Mouse (Mus musculus) neural tube, embryonic 11.5 days (tissue): ENCODE data around the gene Il6ra. TPM values are rescaled to one million over a fixed set of nuclear protein-coding genes. Genes with fewer than 3 reads are reported as not detected.
"Not testable (repeated sequence)": the region's sequence is repeated elsewhere in the genome, so short reads cannot be mapped to it uniquely, and the experiment has no call there.

Source experiments
- ATAC-seq: fragments of 200-750 bp; cut with Nextera tagmentation; 2 replicates; pipeline ENCODE4 v1.8.0; 2017; ENCODE audit warnings: moderate number of reproducible peaks, mild to moderate bottlenecking, moderate TSS enrichment, moderate library complexity; ENCODE audit not compliant: insufficient read depth, low FRiP score, low TSS enrichment
- DNase-seq: peaks from one replicate; pipeline ENCODE4 v3.0.0-alpha.2; 2015; ENCODE audit warnings: low spot score
- H3K27ac ChIP-seq: fragments of 300-500 bp; sonication (generic); 2 replicates; pipeline ENCODE4 v1.5.1; 2014; ENCODE audit warnings: low read depth, mild to moderate bottlenecking, low read length
- H3K27me3 ChIP-seq: fragments of 300-500 bp; sonication (generic); 2 replicates; pipeline ENCODE4 v1.6.1; 2014; ENCODE audit warnings: mild to moderate bottlenecking, low read length, mixed read lengths; ENCODE audit not compliant: control insufficient read depth, insufficient read depth
- H3K36me3 ChIP-seq: fragments of 300-500 bp; sonication (generic); 2 replicates; pipeline ENCODE4 v1.6.1; 2014; ENCODE audit warnings: mild to moderate bottlenecking, low read length, moderate library complexity, mixed read lengths; ENCODE audit not compliant: control insufficient read depth, insufficient read depth
- H3K4me1 ChIP-seq: fragments of 300-500 bp; sonication (generic); 2 replicates; pipeline ENCODE4 v1.6.1; 2014; ENCODE audit warnings: low read length, mixed read lengths; ENCODE audit not compliant: control insufficient read depth, insufficient read depth
- H3K4me2 ChIP-seq: fragments of 300-500 bp; sonication (generic); 2 replicates; pipeline ENCODE4 v1.6.1; 2014; ENCODE audit warnings: low read depth, mild to moderate bottlenecking, moderate library complexity
- H3K4me3 ChIP-seq: fragments of 300-500 bp; sonication (generic); 2 replicates; pipeline ENCODE4 v1.5.1; 2014; ENCODE audit warnings: low read depth, low read length
- H3K9ac ChIP-seq: fragments of 300-500 bp; sonication (generic); 2 replicates; pipeline ENCODE4 v1.6.1; 2014; ENCODE audit warnings: mild to moderate bottlenecking, low read length
- H3K9me3 ChIP-seq: fragments of 300-500 bp; sonication (generic); 2 replicates; pipeline ENCODE4 v1.6.1; 2016; ENCODE audit warnings: low read length; ENCODE audit not compliant: control insufficient read depth
- WGBS: fragments of 180-500 bp; shearing (Covaris S2); extraction: QIAGEN DNeasy Blood & Tissue Kit; methylation state at CpG from one replicate; pipeline ENCODE4 v1.1.7; 2014; 5-methylcytosine and 5-hydroxymethylcytosine counted together
- polyA plus RNA-seq: library from polyadenylated mRNA; unstranded; fragments of >200 nt; fragmentation: Nextera tagmentation; extraction: Ambion mirVana; gene quantifications from 2 replicates; pipeline ENCODE4 v1.2.1, GENCODE M21; 2014

Il6ra gene
- polyA plus RNA-seq, 1 experiment from 2014 or later = 0.08 TPM

DNA sequence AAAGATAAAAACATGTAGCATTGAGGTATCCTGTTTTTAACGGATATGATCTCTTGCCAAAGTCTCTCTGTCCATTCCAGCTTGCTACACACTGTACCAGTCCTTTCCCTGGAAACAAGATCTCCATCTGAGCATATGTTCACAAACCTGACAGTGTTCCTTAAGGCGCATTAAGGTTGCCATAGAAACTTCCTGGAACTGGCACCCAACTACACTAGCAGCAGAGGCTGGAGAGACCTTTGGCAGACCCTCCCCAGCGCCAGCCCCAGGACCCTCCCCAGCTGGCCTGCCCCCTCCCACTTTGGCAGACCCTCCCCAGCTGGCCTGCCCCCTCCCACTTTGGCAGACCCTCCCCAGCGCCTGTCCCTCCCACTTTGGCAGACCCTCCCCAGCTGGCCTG, 45.3 kb downstream of the Il6ra start:
- Histone ChIP-seq H3K4me1 (no peaks in the 10 kb centered on the region), H3K9me3 (no peaks in the 10 kb centered on the region), H3K27me3 (no peaks in the 10 kb centered on the region), H3K27ac (no peak overlapping the region), H3K4me3 (no peak overlapping the region), H3K36me3 (no peaks in the 10 kb centered on the region), H3K4me2 (no peak overlapping the region), H3K9ac (no peak overlapping the region)
- ATAC-seq (no peak), DNase-seq (no peak)
- WGBS = 64% methylated on average over 4 of the region's 4 CpGs

GRCm38 (mm10) chr3:89865764-89866163, 47.2 kb downstream of the Il6ra start:
- H3K4me3 ChIP-seq = no peak overlapping the region
- H3K4me2 ChIP-seq = no peak overlapping the region
- no peak overlapping the region for H3K27ac ChIP-seq
- no peaks in the 10 kb centered on the region for H3K36me3 ChIP-seq
- DNase-seq (no peak), ATAC-seq (no peak)
- H3K4me1 ChIP-seq = peaks cover 3% of the 10 kb centered on the region; the same call in 1 of the 2 replicates
- WGBS = 89% methylated on average over 4 of the region's 4 CpGs
- no peaks in the 10 kb centered on the region for H3K27me3 ChIP-seq
- no peak overlapping the region for H3K9ac ChIP-seq
- no peaks in the 10 kb centered on the region for H3K9me3 ChIP-seq

DNA sequence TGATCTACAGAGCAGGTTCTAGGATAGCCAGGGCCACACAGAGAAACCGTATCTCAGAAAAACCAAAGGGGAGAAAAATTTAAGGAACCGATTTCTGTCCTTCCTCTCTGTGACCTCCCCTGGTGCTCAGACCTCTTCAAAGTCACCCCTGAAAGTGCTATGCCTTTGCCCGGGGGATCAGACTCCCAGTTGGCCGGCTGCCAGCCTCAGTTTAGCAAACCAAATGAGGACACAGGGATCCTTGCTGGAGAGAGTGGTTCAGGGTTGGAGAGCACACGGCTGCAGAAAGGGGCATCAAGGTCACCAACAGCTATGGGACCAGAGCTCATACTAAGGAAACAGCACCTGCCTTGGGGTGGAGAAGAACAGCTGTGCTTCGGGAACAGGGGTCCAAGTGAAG, 48.0 kb downstream of the Il6ra start:
- DNase-seq (no peak), ATAC-seq (no peak)
- peaks cover 4% of the 10 kb centered on the region; the same call in 1 of the 2 replicates for H3K4me1 ChIP-seq
- H3K27me3 ChIP-seq = no peaks in the 10 kb centered on the region
- H3K36me3 ChIP-seq = no peaks in the 10 kb centered on the region
- no peak overlapping the region for H3K4me3 ChIP-seq
- no peak overlapping the region for H3K9ac ChIP-seq
- H3K9me3 ChIP-seq = no peaks in the 10 kb centered on the region
- H3K4me2 ChIP-seq = no peak overlapping the region
- 74% methylated on average over 6 of the region's 6 CpGs for WGBS
- no peak overlapping the region for H3K27ac ChIP-seq

GRCm38 (mm10) chr3:89863716-89864509, 49.1 kb downstream of the Il6ra start:
- no peak overlapping the region for H3K4me2 ChIP-seq
- H3K4me1 ChIP-seq = peaks cover 4% of the 10 kb centered on the region; the same call in 1 of the 2 replicates
- no peak overlapping the region for H3K4me3 ChIP-seq
- DNase-seq (no peak), ATAC-seq (no peak)
- no peak overlapping the region for H3K9ac ChIP-seq
- H3K27ac ChIP-seq = no peak overlapping the region
- no peaks in the 10 kb centered on the region for H3K36me3 ChIP-seq
- 82% methylated on average over 9 of the region's 9 CpGs for WGBS
- H3K27me3 ChIP-seq = no peaks in the 10 kb centered on the region
- no peaks in the 10 kb centered on the region for H3K9me3 ChIP-seq

DNA sequence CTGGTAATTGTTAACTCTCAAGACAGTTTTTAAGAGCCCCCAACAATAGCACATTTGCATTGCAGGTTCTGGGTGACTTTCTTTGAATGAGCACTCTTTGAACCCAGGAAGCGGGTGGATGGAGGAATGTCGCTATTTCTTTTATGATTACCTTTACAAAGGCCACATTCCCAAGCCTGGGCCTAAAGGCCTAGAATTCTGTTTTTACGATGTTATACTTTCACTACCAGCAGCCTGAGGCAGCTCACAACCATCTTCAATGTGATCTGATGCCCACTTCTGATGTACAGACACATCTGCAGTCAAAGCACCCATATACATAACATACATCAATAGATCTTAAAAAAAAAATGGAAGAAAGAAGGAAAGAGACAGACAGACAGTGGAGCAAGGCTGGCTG, 49.7 kb downstream of the Il6ra start:
- not testable (repeated sequence) for H3K27me3 ChIP-seq, H3K9me3 ChIP-seq, H3K4me2 ChIP-seq, H3K4me1 ChIP-seq, ATAC-seq, H3K36me3 ChIP-seq, H3K9ac ChIP-seq, H3K27ac ChIP-seq, H3K4me3 ChIP-seq, DNase-seq
- WGBS = 85% methylated on average over 3 of the region's 3 CpGs

DNA sequence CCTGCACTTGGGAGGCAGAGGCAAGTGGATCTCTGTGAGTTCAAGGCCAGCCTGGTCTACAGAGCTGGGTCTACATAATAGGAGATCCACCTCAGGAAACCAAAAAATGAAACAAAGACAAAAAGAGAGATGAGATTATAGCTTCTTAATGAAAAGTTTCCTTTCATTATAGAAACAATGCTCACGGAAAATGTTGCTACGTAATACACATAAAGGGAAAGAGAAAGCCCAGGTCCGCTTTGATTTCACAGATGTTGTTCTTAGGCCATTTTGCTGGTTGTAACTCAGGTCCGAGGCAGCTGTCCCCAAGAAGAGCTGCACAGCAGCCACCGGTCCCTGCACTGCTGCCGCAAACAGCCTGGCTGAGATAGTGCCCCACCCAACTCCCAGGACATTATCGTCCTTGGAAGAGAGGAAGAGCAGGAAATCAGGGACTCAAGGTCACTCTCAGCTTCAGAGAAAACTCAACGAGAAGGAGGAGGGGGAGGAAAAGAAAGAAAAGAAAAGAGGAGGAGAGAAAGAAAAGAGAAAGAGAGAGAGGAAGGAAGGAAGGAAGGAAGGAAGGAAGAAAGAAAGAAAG, 50.7 kb downstream of the Il6ra start:
- Histone ChIP-seq H3K4me1 (peaks cover 4% of the 10 kb centered on the region; the same call in 1 of the 2 replicates), H3K27me3 (no peaks in the 10 kb centered on the region), H3K4me2 (no peak overlapping the region), H3K9ac (no peak overlapping the region), H3K9me3 (no peaks in the 10 kb centered on the region), H3K36me3 (no peaks in the 10 kb centered on the region), H3K27ac (no peak overlapping the region), H3K4me3 (no peak overlapping the region)
- no peak for ATAC-seq
- WGBS = 78% methylated on average over 8 of the region's 8 CpGs
- DNase-seq = no peak

DNA sequence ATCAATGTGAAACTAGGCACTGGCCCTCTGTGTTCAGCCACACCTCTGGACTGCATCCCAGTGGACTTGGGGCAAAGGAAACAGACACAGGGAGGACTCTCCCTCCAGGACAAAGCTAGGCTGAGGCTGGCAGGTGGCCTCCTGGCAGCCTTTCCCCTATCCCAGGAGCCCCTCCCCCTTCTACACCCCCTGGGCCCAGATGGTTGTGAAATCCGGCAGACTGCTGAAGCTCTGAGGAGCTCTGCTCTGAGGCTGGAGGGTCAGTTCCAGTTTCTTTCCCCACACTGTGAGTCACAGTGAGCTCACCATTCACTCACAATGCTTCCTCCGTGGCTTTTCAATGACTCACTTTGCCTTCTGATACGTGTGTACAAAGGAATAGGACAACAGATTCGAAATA, 51.9 kb downstream of the Il6ra start:
- no peaks in the 10 kb centered on the region for H3K27me3 ChIP-seq
- H3K27ac ChIP-seq = no peak overlapping the region
- H3K4me1 ChIP-seq = peaks cover 4% of the 10 kb centered on the region; the same call in 1 of the 2 replicates
- H3K36me3 ChIP-seq = no peaks in the 10 kb centered on the region
- no peaks in the 10 kb centered on the region for H3K9me3 ChIP-seq
- no peak overlapping the region for H3K4me2 ChIP-seq
- H3K4me3 ChIP-seq = no peak overlapping the region
- peak overlapping the region; percentile 22; the same call in 1 of the 2 replicates for H3K9ac ChIP-seq
- DNase-seq = peak; percentile 33
- WGBS = 24% methylated on average over 4 of the region's 4 CpGs
- ATAC-seq = no peak

DNA sequence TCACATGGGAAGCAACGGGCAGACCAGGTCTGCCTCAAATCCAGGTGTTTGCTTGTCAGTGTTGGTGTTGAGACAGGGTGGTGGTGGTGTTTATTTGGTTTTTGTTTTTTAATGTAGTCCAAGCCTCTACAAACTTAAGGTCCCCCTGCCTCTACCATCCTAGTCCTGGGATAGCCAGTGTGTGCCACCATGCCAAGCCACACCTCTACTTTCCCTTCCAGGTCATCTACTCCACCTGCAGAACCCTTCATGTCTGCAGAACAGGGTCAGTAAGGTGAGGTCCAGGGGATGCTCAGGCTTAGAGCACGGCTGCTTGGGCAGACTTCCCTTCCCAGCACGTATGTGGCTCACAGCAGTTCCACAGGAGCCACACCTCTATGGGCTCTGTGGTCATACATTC, 52.7 kb downstream of the Il6ra start:
- Histone ChIP-seq H3K4me3 (no peak overlapping the region), H3K27me3 (no peaks in the 10 kb centered on the region), H3K36me3 (no peaks in the 10 kb centered on the region), H3K9me3 (no peaks in the 10 kb centered on the region), H3K4me1 (peaks cover 4% of the 10 kb centered on the region; the same call in 1 of the 2 replicates), H3K27ac (no peak overlapping the region), H3K9ac (no peak overlapping the region), H3K4me2 (no peak overlapping the region)
- no peak for DNase-seq
- 78% methylated on average over 3 of the region's 3 CpGs for WGBS
- no peak for ATAC-seq

DNA sequence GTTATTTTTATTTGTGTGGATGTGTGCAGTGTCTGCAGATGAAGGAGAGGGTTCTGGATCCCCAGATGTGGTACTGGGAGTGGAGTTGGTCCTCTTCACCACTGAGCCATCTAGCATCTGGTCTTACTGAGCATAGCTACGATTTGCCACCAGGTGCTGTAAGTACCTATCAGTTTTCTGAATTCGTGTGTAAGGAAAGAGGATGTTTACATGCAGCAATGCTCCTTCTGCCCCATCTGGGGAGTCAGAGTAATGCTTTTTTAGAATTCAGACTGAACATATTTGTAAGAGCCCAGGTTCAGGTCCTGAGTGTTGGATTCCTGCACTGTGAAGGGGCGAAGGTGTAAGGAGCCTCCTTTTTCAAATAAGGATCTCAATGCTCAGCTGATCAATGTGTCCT, 53.1 kb downstream of the Il6ra start:
- Histone ChIP-seq H3K4me3 (no peak overlapping the region), H3K27ac (no peak overlapping the region), H3K9ac (no peak overlapping the region), H3K4me2 (no peak overlapping the region), H3K4me1 (peaks cover 4% of the 10 kb centered on the region; the same call in 1 of the 2 replicates), H3K36me3 (no peaks in the 10 kb centered on the region), H3K9me3 (no peaks in the 10 kb centered on the region), H3K27me3 (no peaks in the 10 kb centered on the region)
- 77% methylated on average over 3 of the region's 3 CpGs for WGBS
- no peak for ATAC-seq
- DNase-seq = no peak
